Mouse (Mus musculus): ENCODE results near the gene Zfp606. TPM values are rescaled to one million over a fixed set of nuclear protein-coding genes. Genes with fewer than 3 reads are reported as not detected.

The Zfp606 gene
- polyA plus RNA-seq (2012; ENCODE audit: low replicate concordance), result 1.6 and 1.7 TPM in 2 replicates

GRCm38 (mm10) chr7:12478158-12479008 lies at the start of gene Zfp606:
TSS of gene Zfp606 (plus strand) at chr7:12478293.

GRCm38 (mm10) chr7:12512217-12512616 lies 34.1 kb downstream of the Zfp606 start, which contains the start of gene 2900092C05Rik:
TSS of gene 2900092C05Rik (plus strand) at chr7:12512517.

Other genes with a start within 250 kb of the Zfp606 start
- 0.07 TPM in 1 of 2 replicates, not detected in the other for gene Vmn1r81, start 210.0 kb upstream of the Zfp606 start, polyA plus RNA-seq (2012; ENCODE audit: low replicate concordance)
- 0.05 TPM in 1 of 2 replicates, not detected in the other for gene Vmn1r82, start 177.9 kb upstream of the Zfp606 start, polyA plus RNA-seq (2012; ENCODE audit: low replicate concordance)
- gene Vmn1r83, start 148.8 kb upstream of the Zfp606 start, polyA plus RNA-seq (2012; ENCODE audit: low replicate concordance), result not detected in 2 replicates
- not detected in 2 replicates for gene Vmn1r84, start 109.0 kb upstream of the Zfp606 start, polyA plus RNA-seq (2012; ENCODE audit: low replicate concordance)
- gene Zfp551, start 55.5 kb upstream of the Zfp606 start, polyA plus RNA-seq (2012; ENCODE audit: low replicate concordance), result 0.07 TPM in 1 of 2 replicates, not detected in the other
- not detected in 2 replicates for gene 2900092C05Rik, start 34.2 kb downstream of the Zfp606 start, polyA plus RNA-seq (2012; ENCODE audit: low replicate concordance)
- gene Vmn2r53, start 130.5 kb downstream of the Zfp606 start, polyA plus RNA-seq (2012; ENCODE audit: low replicate concordance), result not detected in 2 replicates
- gene Vmn2r54, start 162.0 kb downstream of the Zfp606 start, polyA plus RNA-seq (2012; ENCODE audit: low replicate concordance), result not detected in 2 replicates
- not detected in 2 replicates for gene Vmn2r55, start 206.7 kb downstream of the Zfp606 start, polyA plus RNA-seq (2012; ENCODE audit: low replicate concordance)